Mouse (Mus musculus): Measurements from ENCODE around the gene Zfand2a. TPM values are rescaled to one million over a fixed set of nuclear protein-coding genes. Genes with fewer than 3 reads are reported as not detected.

The Zfand2a gene
- polyA plus RNA-seq, 1 experiment from 2014 or later, result 6.4 TPM

- no peak for ATAC-seq (replicated peaks; ENCODE audit: low FRiP score)
- 82% methylated on average over 9 of the region's 9 CpGs for WGBS
- Histone ChIP-seq H3K27me3 (ENCODE audit: control insufficient read depth, insufficient read depth, low read length) (no peaks in the 10 kb centered on the region), H3K9me3 (ENCODE audit: control insufficient read depth, low read length) (no peaks in the 10 kb centered on the region), H3K9ac (ENCODE audit: low read length) (no peak overlapping the region), H3K4me1 (replicated peaks; ENCODE audit: control insufficient read depth, insufficient read depth, low read length) (peaks cover 13% of the 10 kb centered on the region), H3K36me3 (ENCODE audit: control insufficient read depth, insufficient read depth, low read length) (no peaks in the 10 kb centered on the region), H3K4me3 (ENCODE audit: low read depth, low read length) (no peak overlapping the region), H3K27ac (ENCODE audit: low read depth, low read length) (no peak overlapping the region), H3K4me2 (ENCODE audit: low read depth, low read length, severe bottlenecking) (no peak overlapping the region)
- DNase-seq (ENCODE audit: low spot score), result no peak
These were observed 50.3 kb downstream of the Zfand2a start for GRCm38 (mm10) chr5:139433842-139434568.

GRCm38 (mm10) chr5:139432747-139433508 lies 51.4 kb downstream of the Zfand2a start:
- Histone ChIP-seq H3K27me3 (ENCODE audit: control insufficient read depth, insufficient read depth, low read length) (no peaks in the 10 kb centered on the region), H3K4me1 (replicated peaks; ENCODE audit: control insufficient read depth, insufficient read depth, low read length) (peaks cover 13% of the 10 kb centered on the region), H3K9ac (ENCODE audit: low read length) (no peak overlapping the region), H3K36me3 (ENCODE audit: control insufficient read depth, insufficient read depth, low read length) (no peaks in the 10 kb centered on the region), H3K4me3 (ENCODE audit: low read depth, low read length) (no peak overlapping the region), H3K27ac (ENCODE audit: low read depth, low read length) (no peak overlapping the region), H3K4me2 (ENCODE audit: low read depth, low read length, severe bottlenecking) (no peak overlapping the region), H3K9me3 (ENCODE audit: control insufficient read depth, low read length) (no peaks in the 10 kb centered on the region)
- 46% methylated on average over 7 of the region's 7 CpGs for WGBS
- ATAC-seq (replicated peaks; ENCODE audit: low FRiP score) (no peak), DNase-seq (ENCODE audit: low spot score) (no peak)

GRCm38 (mm10) chr5:139432333-139432732 lies 52.0 kb downstream of the Zfand2a start:
- 16% methylated on average over 6 of the region's 6 CpGs for WGBS
- Histone ChIP-seq H3K27ac (ENCODE audit: low read depth, low read length) (no peak overlapping the region), H3K4me1 (replicated peaks; ENCODE audit: control insufficient read depth, insufficient read depth, low read length) (peaks cover 13% of the 10 kb centered on the region), H3K36me3 (ENCODE audit: control insufficient read depth, insufficient read depth, low read length) (no peaks in the 10 kb centered on the region), H3K4me2 (ENCODE audit: low read depth, low read length, severe bottlenecking) (no peak overlapping the region), H3K4me3 (ENCODE audit: low read depth, low read length) (no peak overlapping the region), H3K27me3 (ENCODE audit: control insufficient read depth, insufficient read depth, low read length) (no peaks in the 10 kb centered on the region), H3K9ac (ENCODE audit: low read length) (no peak overlapping the region; the same call in 1 of the 2 replicates), H3K9me3 (ENCODE audit: control insufficient read depth, low read length) (no peaks in the 10 kb centered on the region)
- no peak for DNase-seq (ENCODE audit: low spot score)
- ATAC-seq (replicated peaks; ENCODE audit: low FRiP score), result no peak

DNA sequence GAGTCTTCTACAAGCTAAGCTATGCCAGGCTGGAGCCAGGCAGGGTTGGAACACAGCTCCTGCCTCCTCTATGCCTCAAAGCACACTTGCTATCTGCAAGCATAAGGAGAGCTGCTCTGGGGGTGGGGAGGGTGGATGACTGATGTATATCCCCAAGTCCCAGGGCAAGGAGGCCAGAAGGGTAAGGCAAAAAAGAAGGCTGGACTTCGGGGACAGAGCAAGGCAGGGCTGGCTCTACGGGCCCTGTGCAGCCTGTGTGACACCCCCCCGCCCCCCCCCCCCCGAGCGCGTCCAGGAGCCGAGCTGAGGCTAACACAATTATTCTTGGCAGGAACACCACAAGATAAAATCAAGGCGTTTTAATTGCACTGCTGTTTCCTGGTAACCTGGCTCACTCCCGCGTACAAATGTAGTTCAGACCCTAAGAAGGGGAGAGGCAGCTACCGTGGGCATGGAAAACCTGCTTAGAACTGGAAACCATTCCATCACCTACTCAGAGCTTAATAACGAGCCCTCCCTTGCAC lies 54.5 kb downstream of the Zfand2a start:
- 54% methylated on average over 12 of the region's 12 CpGs for WGBS
- no peaks in the 10 kb centered on the region; the same call in 1 of the 2 replicates for H3K36me3 ChIP-seq (ENCODE audit: control insufficient read depth, insufficient read depth, low read length)
- no peaks in the 10 kb centered on the region for H3K27me3 ChIP-seq (ENCODE audit: control insufficient read depth, insufficient read depth, low read length)
- no peak overlapping the region for H3K4me3 ChIP-seq (ENCODE audit: low read depth, low read length)
- no peak overlapping the region for H3K9ac ChIP-seq (ENCODE audit: low read length)
- H3K4me1 ChIP-seq (replicated peaks; ENCODE audit: control insufficient read depth, insufficient read depth, low read length), result peaks cover 6% of the 10 kb centered on the region
- no peak overlapping the region for H3K27ac ChIP-seq (ENCODE audit: low read depth, low read length)
- no peak overlapping the region for H3K4me2 ChIP-seq (ENCODE audit: low read depth, low read length, severe bottlenecking)
- DNase-seq (ENCODE audit: low spot score), result no peak
- no peaks in the 10 kb centered on the region for H3K9me3 ChIP-seq (ENCODE audit: control insufficient read depth, low read length)
- ATAC-seq (replicated peaks; ENCODE audit: low FRiP score), result no peak

GRCm38 (mm10) chr5:139427989-139428388 lies 56.4 kb downstream of the Zfand2a start:
- Histone ChIP-seq H3K4me1 (replicated peaks; ENCODE audit: control insufficient read depth, insufficient read depth, low read length) (peaks cover 3% of the 10 kb centered on the region), H3K4me2 (ENCODE audit: low read depth, low read length, severe bottlenecking) (no peak overlapping the region), H3K27ac (ENCODE audit: low read depth, low read length) (no peak overlapping the region), H3K4me3 (ENCODE audit: low read depth, low read length) (no peak overlapping the region), H3K9ac (ENCODE audit: low read length) (no peak overlapping the region), H3K27me3 (ENCODE audit: control insufficient read depth, insufficient read depth, low read length) (no peaks in the 10 kb centered on the region), H3K9me3 (ENCODE audit: control insufficient read depth, low read length) (no peaks in the 10 kb centered on the region), H3K36me3 (ENCODE audit: control insufficient read depth, insufficient read depth, low read length) (no peaks in the 10 kb centered on the region; the same call in 1 of the 2 replicates)
- no peak for DNase-seq (ENCODE audit: low spot score)
- WGBS, result 87% methylated on average over 9 of the region's 9 CpGs
- ATAC-seq (replicated peaks; ENCODE audit: low FRiP score), result no peak

DNA sequence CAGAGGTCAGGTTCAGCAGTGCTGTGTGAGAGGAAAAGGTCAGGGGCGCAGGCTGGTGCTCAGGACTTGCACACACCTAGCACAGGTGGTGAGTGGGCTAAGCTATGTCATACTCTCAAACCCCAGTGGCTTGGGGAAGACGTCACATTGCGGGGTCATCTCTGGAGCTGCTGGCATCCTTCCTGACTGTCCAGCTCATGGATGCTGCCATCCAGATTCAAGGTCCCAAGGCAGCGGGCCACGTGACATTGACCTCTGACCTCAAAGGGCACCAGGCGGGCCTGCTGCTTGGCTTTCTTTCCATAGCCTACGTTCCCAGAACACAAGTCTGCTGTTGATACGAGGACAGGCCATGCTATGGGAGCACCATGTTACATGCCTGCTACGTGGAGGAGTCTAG lies 57.3 kb downstream of the Zfand2a start:
- Histone ChIP-seq H3K4me2 (ENCODE audit: low read depth, low read length, severe bottlenecking) (no peak overlapping the region), H3K9me3 (ENCODE audit: control insufficient read depth, low read length) (no peaks in the 10 kb centered on the region), H3K27ac (ENCODE audit: low read depth, low read length) (no peak overlapping the region), H3K4me1 (replicated peaks; ENCODE audit: control insufficient read depth, insufficient read depth, low read length) (peaks cover 3% of the 10 kb centered on the region), H3K27me3 (ENCODE audit: control insufficient read depth, insufficient read depth, low read length) (no peaks in the 10 kb centered on the region), H3K9ac (ENCODE audit: low read length) (no peak overlapping the region), H3K36me3 (ENCODE audit: control insufficient read depth, insufficient read depth, low read length) (no peaks in the 10 kb centered on the region; the same call in 1 of the 2 replicates), H3K4me3 (ENCODE audit: low read depth, low read length) (no peak overlapping the region)
- 93% methylated on average over 9 of the region's 9 CpGs for WGBS
- ATAC-seq (replicated peaks; ENCODE audit: low FRiP score) (no peak), DNase-seq (ENCODE audit: low spot score) (no peak)

DNA sequence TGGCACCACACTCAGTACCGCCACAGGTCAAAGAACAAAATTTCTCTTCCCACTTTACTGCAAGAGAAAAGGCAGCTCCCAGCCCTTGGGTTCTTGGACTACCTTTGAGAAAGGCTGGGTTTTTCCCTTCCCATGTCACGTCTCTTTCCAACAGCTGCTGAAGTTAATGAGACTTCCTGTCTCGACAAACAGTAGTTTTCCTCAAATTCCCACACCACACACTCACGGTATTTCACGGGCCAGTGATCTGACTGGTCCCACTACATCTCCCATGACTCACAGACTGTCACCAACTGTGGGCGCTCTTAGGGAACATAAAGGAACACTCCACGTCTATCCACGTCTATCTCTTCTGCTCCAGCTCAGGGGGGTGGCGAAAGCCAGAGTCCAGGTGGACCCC lies 59.2 kb downstream of the Zfand2a start:
- no peak overlapping the region for H3K9ac ChIP-seq (ENCODE audit: low read length)
- no peaks in the 10 kb centered on the region; the same call in 1 of the 2 replicates for H3K36me3 ChIP-seq (ENCODE audit: control insufficient read depth, insufficient read depth, low read length)
- H3K27ac ChIP-seq (ENCODE audit: low read depth, low read length), result no peak overlapping the region
- H3K9me3 ChIP-seq (ENCODE audit: control insufficient read depth, low read length), result no peaks in the 10 kb centered on the region
- H3K4me3 ChIP-seq (ENCODE audit: low read depth, low read length), result no peak overlapping the region
- no peak for ATAC-seq (replicated peaks; ENCODE audit: low FRiP score)
- DNase-seq (ENCODE audit: low spot score), result no peak
- H3K27me3 ChIP-seq (ENCODE audit: control insufficient read depth, insufficient read depth, low read length), result no peaks in the 10 kb centered on the region
- no peak overlapping the region for H3K4me2 ChIP-seq (ENCODE audit: low read depth, low read length, severe bottlenecking)
- peaks cover 3% of the 10 kb centered on the region for H3K4me1 ChIP-seq (replicated peaks; ENCODE audit: control insufficient read depth, insufficient read depth, low read length)
- 94% methylated on average over 9 of the region's 9 CpGs for WGBS

- Histone ChIP-seq H3K9me3 (ENCODE audit: control insufficient read depth, low read length) (no peaks in the 10 kb centered on the region), H3K9ac (ENCODE audit: low read length) (peak within 1 kb of the TSS; percentile 44; the same call in 1 of the 2 replicates), H3K4me2 (ENCODE audit: low read depth, low read length, severe bottlenecking) (no peak within 1 kb of the TSS), H3K36me3 (ENCODE audit: control insufficient read depth, insufficient read depth, low read length) (no peaks in the 10 kb centered on the region; the same call in 1 of the 2 replicates), H3K4me3 (ENCODE audit: low read depth, low read length) (no peak within 1 kb of the TSS), H3K27me3 (ENCODE audit: control insufficient read depth, insufficient read depth, low read length) (no peaks in the 10 kb centered on the region), H3K27ac (ENCODE audit: low read depth, low read length) (no peak within 1 kb of the TSS), H3K4me1 (replicated peaks; ENCODE audit: control insufficient read depth, insufficient read depth, low read length) (peaks cover 10% of the 10 kb centered on the region)
- WGBS, result 60% methylated on average over 21 of the region's 21 CpGs
- ATAC-seq (replicated peaks; ENCODE audit: low FRiP score) (no peak), DNase-seq (ENCODE audit: low spot score) (no peak)
These were observed 61.1 kb downstream of the Zfand2a start, which contains the start of gene Gper1 for GRCm38 (mm10) chr5:139423026-139423865. TSS of gene Gper1 (plus strand) at chr5:139423151.
